Mouse (Mus musculus): ENCODE data around the gene Tmcc3.

DNA sequence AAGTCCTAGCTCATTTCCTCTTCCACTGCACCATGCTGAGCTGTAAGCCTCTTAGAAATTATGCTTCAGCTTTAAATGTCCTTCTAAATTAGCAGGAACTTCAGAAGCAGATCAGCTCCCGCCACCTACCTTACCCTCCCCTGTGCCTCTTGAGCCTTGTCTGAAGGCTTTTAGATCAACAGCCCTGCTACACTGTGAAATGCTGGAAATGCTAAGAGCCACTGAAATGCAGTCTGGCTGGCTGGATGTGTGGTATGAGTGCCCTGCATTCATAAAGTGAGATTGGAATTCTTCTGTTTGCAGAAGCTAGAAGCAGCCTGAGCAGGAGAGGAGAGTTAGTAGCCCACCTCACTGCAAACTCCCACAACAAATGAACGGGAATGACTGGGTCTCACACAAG is 174.4 kb downstream of the Tmcc3 start:
- TF ChIP-seq CTCF (IDR thresholded peaks at IDR 0.05; ENCODE audit: low read depth, low read length) (no peak), POLR2A (IDR thresholded peaks at IDR 0.05; ENCODE audit: insufficient read depth, low read length) (no peak)

All from ES-Bruce4 (cell line).